Mouse (Mus musculus) left cerebral cortex, postnatal 10 days (tissue): ENCODE measurements at regions not wholly inside any gene's neighbourhood (a gene's known extent, or its start where the extent isn't known, plus 50 kb on each side); places are given as distances from the start of the nearest gene placed in this dataset.

ENCODE experiments used
- microRNA-seq: library from miRNA; unstranded; fragments of <30 nt; microRNA quantifications from one replicate; pipeline ENCODE4 v1.2.0, GENCODE M21; 2022

Small RNA genes lying in the stretch of these regions (microRNA-seq; reads per million reads assigned to microRNA genes)
- gene Mir101a = 62.1 reads per million, percentile 52 among the genes with 10 or more reads in this experiment
